Mouse (Mus musculus): ENCODE measurements around the gene Gng7.

Gene Gng7

DNA sequence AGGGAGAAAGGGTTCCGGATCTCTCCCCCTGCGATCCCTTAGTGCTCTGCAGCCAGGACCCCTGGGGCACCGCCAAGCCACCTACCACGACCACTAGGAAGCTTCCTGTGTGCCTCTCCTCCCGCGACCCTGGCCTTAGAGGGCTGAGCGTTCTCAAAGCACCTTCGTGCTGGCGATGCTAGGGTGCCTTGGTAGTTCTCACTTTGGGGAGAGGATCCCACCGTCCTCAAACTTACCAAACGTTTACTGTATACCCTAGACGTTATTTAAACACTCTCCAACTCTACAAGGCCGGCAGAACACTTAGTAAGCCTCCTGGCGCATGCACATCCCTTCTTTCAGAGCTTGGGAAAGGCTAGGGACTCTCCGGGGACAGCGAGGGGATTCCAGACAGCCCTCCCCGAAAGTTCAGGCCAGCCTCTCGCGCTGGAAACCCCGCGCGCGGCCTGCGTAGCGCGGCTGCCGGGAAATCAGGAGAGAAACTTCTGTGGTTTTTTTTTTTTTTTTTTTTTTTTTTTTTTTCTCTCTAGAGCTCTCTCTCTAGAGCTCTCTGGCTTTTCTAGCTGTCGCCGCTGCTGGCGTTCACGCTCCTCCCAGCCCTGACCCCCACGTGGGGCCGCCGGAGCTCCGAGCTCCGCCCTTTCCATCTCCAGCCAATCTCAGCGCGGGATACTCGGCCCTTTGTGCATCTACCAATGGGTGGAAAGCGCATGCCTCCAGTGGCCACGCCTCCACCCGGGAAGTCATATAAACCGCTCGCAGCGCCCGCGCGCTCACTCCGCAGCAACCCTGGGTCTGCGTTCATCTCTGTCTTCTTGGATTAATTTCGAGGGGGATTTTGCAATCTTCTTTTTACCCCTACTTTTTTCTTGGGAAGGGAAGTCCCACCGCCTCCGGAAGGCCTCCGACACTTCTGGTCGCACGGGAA is 85.2 kb downstream of the Gng7 start, which contains the start of gene Gadd45b:
Gadd45b (plus strand) TSS at position 775 of the 928 bp plus-strand sequence.
- peak; percentile 96 to 99 for DNase-seq (ENCODE audit: low spot score in 2 of 2)

DNA sequence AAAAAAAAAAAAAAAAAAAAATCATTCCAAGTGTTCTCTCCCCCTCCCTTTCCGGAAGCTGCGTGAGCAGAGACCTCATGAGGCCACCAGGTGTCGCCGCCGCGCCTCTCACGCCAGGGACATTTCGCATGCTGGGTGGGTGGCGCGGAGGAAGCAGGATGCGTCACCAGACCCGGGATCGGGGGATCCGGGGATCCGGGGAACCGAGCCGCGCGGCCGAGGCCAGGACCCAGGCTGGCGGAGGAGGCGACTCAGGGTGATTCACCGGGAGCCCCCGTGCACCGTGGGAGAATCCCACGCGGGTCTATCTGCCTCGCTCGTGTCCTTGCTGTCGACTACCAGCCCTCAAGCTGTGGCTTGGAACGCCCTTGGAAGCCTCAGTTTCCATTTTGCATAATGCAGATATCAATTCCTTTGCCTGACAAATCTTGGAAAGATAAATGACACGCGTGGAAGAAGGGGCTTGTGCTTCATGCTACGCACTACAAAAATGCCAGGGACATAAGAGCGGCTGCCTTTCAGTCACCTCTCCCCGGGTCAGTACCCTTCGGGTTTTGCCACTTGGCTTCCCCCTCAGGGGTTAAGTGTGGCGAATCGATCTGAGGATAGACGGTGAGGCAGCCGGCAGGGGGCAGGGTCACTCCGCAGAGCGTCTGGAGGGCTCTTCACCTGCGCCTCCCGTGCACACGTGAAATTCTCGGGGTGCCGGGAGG is 86.0 kb downstream of the Gng7 start:
- DNase-seq (ENCODE audit: low spot score in 2 of 2): peak; percentile 80 to 83

DNA sequence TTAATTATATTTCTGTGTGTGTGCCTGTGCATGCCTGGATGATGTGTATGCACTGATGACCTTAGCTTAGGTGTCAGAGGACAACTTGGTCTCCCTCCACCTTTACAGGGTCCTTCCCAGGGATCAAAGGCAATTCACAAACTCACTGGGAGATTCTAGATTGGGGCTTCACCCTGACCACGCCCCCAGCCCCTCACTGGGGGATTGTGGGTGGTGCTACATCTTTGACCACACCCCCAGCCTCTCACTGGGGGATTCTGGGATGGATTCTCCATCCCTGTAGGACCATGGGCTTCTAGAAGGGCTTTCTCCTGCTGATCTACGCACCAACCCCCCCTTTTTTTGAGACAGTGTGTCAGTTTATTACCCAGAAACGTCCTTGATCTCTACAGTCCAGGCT is 89.3 kb downstream of the Gng7 start:
- no peak for DNase-seq (ENCODE audit: low spot score in 2 of 2)

DNA sequence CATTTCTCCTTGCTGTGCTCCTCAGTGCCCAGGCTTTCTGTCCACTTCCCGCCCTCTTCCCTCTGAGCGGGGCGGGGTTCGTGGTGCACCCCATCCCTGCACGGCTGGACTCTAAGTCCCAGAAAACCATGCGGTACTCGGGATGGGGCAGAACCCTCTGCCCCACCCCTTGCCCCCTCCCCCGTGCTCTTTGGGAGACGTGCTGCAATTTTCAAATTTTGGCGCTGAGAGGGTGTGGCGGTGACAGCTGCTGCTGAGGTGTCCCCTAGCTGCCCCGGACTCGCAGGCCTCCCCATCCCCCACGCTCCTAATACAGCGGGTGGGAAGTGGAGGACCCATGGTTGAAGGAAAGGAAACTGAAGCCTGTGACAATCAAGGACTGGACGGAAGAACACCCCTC is 92.8 kb downstream of the Gng7 start:
- DNase-seq (ENCODE audit: low spot score in 2 of 2): no peak

DNA sequence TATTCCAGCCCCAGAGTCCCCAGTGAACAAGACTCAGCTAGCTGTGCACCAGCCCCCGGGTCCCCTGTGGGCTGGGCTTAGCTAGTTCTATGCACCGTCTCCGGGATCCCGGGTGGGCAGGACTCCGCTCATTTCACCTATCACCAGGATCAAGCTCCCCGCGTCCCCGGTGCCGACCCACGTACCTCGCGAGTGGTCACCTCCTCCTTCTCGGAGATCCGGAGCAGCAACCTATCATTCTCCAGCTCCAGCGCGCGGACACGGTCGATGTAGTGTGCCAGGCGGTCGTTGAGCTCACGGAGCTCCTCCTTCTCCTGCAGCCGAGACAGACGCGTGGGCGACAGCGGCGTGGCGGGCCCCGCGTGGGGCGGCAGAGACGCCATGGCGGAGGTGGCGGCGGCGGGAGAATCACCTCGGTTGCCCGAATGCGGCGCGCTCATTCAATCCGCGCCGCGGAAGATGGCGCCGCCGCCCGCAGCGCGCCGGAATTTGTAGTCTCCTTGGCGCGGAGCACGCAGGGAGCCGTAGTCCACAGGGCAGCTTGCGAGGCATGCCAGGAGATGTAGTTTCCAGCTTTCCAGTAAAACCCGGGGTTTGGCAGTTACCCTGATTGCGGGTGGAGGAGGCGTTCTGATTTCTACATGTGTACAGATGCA is 96.8 kb downstream of the Gng7 start, which contains the start of gene Lmnb2:
Lmnb2 (minus strand) TSS at position 467 of the 656 bp plus-strand sequence.
- DNase-seq (ENCODE audit: low spot score in 2 of 2): peak; percentile 55 to 58

DNA sequence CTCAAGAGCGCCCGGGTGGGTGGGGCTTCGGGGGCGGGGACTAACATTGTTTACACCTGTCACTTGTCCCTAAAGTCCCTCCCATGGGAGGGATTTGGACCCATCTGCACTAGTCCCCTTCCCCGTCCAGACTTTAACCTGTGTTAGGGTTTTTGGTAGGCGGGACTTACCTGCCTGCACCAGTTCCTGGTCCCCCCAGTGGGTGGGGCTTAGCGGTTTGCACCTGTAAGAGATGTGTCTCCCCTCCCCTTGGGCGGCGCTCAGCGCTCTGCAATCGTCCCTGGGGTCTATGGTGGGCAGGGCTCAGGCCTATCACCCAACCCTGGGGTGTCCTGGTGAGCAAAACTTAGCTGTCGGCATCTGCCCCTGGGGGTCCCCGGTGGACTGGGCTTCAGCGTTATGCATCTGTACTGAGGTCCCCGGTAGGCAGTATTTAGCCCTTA is 97.4 kb downstream of the Gng7 start:
- no peak for DNase-seq (ENCODE audit: low spot score in 2 of 2)

DNA sequence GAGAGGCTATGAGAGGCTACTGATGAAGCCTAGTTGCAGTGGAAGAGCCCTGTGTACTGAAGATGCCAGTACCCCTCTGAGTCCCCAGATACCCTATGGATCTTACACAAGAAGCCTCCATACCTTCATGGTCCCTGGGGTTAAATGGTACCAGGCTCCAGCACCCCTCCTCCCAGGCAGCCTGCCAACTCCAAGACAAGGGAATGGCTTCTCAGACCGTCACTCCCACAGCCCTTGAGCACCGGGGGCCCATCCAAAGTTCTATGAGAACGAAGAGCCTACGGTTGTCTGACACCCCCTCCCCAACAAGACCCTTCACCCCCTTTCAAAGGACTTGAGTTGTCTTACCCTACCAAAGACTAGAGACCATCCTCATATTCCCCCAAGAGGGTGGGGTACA is 99.0 kb downstream of the Gng7 start:
- DNase-seq (ENCODE audit: low spot score in 2 of 2): no peak

DNA sequence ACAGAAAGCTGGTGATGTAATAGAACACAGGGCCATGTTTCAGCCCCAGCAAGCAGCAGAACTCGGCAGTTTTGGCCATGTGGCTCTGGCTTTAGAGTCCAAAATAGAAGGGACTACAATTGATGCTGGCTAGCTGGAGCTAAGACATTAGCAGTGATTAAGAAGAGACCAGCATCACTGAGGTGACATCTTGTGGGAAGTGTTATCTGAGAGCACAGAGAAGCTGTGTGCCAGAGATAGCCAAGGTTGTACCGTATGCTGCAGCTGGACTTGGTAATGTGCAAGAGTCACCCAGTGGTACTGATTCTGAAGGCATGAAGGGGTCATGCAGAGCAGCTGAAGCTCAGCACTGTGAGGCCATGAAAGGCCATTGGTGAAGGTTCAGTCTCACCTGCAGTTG is 99.5 kb downstream of the Gng7 start:
- no peak for DNase-seq (ENCODE audit: low spot score in 2 of 2)

DNA sequence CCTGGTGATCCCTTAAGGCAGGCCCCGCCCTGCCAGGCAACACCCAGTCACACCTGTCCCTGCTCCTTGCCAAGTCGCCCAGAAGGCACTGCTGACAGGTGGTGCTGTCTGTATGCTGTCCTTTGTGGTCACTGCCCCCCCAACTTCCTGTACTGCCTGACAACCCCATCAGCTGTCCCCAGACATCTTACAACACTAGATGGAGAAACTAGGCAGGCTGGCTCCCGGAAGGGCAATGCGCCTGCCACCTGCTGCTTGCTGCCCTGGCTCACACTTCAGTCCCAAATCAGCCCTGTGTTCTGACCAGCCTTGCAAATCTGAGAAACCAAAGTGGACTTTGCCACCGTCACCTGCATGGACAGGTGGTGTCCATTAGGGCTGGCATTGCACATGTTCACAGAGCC is 100.5 kb downstream of the Gng7 start:
- DNase-seq (ENCODE audit: low spot score in 2 of 2): no peak

DNA sequence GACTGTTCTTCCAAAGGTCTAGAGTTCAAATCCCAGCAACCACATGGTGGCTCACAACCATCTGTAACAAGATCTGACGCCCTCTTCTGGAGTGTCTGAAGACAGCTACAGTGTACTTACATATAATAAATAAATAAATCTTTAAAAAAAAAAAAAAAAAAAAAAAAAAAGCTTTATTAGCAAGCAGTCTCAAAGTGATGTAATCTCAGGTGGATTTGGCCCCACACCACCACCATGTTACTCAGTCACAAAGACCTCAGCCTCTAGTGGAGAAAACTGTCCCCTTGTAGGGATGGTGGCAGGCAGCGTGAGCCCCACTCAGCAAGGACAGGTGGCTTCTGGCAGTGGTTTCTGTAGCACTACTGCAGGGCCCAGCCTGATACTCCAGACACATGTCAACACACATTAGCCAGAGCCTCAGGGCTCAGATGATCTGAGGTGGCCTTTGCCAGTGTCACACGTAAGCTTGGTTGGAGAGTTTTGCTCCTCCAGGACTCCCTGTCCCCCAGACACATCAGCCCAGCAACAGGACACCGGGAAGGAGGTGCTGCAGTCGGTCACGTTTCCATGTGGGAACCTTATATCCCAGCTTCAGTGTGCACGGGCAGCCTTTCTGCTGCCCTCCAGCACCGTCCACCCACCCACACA is 101.3 kb downstream of the Gng7 start:
- no peak for DNase-seq (ENCODE audit: low spot score in 2 of 2)

DNA sequence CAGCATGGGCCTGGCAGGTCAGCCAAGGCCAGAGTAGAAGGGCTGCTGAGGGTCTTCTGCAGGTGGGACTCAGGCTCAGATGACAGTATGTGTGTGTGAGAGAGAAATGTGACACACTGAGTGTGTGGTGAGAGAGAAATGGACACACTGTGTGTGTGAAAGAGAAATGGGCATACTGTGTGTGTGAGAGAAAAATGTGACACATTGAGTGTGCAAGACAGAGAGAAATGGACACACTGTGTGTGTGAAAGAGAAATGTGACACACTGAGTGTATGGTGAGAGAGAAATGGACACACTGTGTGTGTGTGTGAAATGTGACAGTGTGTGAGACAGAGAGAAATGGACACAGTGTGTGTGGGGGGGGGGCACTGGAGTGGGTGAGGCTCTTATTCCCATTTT is 102.9 kb downstream of the Gng7 start:
- DNase-seq (ENCODE audit: low spot score in 2 of 2): no peak

DNA sequence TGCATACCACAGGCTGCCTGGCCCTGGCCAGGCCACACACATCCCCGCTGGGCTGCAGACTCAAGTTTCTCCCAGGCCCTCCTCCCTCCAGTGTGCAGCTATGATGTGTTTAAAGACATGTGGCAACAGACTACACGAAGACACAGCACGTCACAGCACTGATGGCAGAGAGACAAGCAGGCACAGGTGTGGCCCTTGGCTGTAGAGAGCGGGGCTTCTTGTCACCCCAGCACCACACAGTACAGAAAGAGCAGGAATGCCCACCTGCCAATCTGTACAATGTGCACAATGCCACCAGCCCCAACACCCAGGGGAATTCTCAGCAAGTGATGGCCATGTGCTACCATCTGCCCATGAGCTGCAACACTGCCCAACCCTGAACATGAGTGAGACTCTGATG is 103.4 kb downstream of the Gng7 start:
- DNase-seq (ENCODE audit: low spot score in 2 of 2): no peak

DNA sequence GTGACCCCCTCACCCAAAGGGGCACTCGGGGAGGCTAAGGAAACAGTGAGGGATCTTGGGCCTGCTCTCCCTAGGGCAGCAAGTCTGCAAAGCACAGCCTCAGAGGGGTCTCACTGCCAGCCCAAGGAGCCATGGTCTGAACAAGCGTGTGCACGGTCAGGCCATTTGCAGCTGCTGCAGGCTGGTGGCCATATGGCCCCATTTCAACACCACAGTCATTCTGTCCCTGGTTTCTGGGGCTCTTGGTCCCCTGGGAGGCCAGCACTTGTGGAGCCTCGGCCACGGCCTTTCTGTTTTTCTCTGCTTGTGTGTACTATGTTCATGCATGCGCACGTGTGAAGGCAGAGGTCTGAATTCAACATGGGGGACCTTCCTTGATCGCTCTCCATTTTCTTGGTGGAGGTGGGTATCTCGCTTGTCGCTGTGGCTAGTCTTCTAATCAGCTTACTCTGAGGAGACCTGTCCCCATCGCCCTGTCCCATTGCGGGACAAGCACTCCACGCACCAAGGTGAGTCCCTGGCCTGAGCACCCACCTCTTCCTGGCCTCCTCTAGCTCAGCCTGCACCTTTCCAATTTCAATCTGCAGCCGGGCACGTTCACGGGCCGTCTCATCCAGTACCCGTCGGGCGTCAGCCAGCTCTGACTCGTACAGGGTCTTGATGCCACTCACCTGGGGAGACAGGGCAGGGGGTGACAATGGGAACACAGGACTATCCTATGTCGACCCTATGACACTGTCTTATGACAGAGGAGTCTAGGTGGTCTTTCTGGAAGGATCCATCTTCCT is 105.2 kb downstream of the Gng7 start:
- DNase-seq (ENCODE audit: low spot score in 2 of 2): no peak

DNA sequence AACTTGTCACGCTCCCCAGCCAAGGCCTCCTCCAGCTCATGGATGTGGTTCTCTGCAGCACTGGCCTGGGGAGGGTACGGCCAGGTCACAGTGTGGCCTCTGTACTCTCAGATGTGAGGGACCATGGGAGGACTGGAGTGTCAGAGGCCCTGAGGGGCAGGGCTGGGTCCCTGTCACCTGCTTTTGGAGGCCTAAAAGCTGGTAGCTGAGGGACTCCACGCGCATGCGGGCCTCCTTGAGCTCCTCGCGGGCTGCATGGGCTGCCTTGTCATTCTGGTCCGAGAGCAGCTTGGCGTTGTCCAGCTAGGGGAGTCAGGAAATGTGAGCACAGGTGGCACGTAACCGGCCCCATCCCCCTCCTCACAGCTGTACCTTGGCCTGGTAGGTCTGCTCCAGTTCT is 110.0 kb downstream of the Gng7 start:
- DNase-seq (ENCODE audit: low spot score in 2 of 2): no peak

DNA sequence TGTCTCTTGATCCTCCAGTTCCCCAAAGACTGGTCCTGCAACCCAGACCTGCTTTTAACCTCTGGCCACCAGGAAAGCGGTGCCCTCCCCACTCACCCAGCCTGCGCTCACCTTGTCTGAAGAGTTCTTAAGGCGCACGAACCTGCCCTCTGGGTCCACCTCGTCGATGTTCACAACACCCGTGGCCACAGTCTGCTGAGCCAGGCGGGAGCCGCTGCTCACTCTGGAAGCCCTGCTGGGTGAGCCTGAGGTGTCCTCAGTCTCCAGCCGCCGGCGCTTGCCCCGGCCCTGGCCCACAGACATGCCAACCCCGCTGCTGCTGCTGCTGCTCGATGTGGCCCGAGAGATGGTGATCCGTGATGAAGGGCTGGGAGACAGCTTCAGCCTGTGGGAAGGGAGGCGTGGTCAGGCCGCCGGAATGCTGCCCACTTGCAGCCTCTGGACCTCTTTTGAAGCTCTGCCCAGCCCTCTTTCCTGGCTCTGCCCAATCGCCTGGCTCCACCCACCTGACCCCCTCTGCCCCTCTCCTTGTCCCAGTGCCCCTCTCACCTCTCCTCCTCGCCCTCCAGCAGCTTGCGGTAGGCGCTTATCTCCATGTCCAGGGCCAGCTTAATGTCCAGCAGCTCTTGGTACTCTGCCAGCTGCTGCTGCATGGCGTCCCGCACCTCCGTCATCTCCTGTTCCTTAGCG is 110.6 kb downstream of the Gng7 start:
- no peak for DNase-seq (ENCODE audit: low spot score in 2 of 2)

DNA sequence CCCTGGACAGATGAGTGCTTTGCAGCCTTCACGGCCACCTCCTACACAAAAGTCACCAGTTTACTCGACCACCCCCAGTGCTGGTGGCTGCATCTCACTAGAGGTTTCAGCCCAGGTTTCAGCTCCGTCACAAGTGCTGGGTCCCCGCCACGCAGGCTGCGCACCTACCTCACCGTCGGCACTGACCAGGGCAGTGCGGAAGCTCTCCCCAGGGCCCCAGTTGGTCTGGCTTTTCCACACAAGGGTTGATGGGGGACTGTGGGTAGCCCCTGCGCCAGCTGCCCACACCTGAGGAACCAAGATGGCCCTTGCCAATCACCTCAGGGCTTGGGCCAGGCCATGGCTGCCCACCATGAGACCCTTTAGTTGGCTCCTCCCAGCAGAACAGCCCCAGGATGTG is 111.5 kb downstream of the Gng7 start:
- no peak for DNase-seq (ENCODE audit: low spot score in 2 of 2)

DNA sequence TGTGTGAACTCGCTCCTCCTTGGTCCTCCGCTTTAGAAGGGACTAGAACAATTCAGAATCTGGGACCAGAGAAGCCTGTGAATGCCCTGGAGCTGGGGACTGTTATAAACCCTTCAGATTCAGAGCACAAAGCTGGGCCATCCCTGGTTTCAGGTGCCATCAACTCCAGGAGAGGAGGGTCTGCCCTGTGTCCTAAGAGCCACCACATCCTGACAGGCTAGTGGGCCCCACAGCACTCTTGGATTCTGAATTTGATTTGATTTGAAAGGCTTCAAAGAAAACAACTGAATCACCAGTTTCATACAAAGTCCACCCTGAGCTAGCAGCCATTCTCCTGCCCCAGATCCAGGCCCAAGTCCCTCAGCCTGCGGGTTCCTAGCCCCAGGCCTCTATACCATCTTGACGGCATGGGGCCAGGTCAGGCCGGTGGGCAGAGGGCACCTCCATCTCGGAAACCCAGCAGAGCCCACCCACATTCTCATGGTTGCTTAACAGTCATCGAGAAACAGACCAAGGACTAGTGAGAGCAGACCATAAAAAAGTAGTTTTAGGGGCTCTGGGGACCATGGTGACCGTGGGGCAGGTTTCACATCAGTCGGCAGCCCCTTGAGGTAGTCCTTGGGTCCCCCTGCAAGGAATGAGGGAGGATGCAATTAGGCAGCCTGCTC is 112.3 kb downstream of the Gng7 start:
- DNase-seq (ENCODE audit: low spot score in 2 of 2): no peak

DNA sequence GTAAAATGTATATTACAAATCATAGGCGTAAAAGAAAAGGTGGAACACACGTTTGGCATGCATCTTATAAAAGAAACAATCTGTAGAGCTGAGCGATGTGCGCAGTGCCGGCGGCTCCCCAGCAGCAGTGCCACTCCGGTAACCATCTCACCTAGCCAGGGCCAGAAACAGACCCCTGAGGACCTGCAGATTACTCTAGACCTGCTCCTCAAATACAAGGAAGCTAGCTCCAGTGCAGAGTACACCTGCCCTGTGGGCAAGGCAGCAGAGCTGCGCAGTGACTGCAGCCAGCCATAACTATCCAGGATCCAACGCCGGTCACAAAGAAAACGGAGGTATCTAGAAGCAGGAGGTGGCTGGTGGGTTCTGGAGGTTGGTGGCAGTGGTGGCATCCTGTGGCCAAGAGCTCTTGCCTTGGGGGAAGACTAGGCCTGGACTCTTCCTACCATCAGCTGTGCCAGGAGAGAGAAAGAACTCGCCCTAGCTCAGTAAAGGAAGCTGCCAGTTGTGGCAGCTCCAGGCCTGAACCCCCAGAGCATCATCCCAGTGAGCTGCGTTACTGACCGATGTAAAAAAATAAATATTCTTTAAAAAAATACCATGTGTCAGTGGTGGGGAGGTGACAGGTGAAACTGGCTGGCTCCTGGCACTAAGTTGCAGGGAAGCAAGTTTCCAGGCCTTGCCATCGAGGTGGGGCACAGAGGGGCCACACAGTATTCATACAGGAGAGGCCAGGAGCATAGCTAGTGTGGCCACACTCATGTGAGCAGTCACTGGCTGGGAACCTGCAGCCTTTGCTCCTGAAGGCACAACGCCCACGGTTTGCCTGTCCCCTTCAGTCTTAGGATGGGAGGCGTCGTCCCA is 113.1 kb downstream of the Gng7 start:
- no peak for DNase-seq (ENCODE audit: low spot score in 2 of 2)

Data from urinary bladder, adult 18-20 months (tissue).